Mouse (Mus musculus): ENCODE measurements around the gene Rnpepl1.

Rnpepl1 gene

DNA sequence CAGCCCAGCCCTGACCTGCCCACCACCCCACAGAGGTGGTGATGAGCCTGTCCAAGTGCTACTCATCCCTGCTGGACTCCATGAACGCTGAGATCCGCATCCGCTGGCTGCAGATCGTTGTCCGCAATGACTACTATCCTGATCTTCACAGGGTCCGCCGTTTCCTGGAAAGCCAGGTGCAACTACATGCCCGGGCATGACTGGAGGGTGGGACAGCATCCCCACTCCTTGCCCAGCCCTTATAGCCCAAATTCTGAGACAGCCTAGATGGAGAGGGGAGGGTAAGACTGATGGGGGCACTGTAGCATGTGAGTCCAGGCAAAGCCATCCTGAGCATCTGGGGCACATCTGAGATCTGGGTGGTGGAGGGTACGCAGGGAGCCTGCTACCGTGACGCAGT lies 8.6 kb downstream of the Rnpepl1 start:
- no peak for TF ChIP-seq GATA4 (IDR thresholded peaks at IDR 0.05; ENCODE audit: insufficient replicate concordance, low read length)

DNA sequence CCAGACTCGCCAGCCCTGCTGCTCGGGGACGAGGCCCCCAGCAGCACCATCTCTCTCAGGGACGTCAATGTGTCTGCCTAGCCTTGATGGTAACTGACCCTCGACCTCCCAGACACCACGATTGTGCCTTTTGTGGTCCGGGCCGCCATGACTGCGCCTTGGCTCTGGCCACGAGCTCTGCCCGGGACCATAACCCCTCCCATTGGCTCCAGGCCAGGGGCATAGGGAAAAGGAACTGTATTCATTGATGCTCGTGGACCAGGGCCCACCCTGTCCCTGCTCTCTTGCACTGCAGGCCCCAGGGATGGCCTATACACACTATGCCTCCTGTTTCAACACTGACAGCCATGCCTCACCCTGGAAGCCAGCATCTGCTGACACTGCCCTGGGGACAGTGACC lies 9.2 kb downstream of the Rnpepl1 start:
- TF ChIP-seq GATA4 (IDR thresholded peaks at IDR 0.05; ENCODE audit: insufficient replicate concordance, low read length): no peak

DNA sequence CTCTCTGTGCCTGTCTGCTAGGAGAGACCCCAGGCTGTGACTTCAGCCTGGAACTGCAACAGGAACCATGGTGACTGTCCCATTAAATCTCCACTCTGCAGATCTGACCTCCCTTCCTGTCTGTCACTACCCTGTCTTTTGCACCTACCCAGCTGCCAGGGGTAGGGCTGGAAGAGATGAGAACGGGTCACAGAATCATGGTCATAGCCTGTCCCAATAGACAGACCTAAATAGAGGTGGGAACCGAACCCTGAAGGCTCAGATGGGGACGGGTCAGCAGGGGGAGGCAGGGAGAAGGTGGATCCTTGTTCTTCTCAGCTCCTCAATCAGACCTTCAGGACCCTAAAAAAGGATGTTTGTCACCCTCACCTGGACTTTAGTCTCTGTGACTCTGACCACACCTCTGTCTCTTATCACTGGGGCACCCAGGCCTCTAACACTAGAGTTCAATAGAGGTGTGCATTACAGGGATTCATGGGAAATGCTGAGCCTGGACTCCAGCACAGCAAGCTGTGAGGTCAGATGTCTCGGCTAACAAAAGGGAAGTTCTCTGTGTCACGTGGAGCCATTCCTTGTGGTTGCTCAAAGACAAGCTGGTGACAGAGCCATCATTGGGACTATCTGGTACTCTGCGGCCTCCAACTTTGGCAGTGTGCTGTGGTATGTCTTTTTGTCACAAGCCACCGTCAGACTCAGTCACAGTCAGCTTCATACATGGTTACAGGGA lies 10.1 kb downstream of the Rnpepl1 start:
- no peak for TF ChIP-seq GATA4 (IDR thresholded peaks at IDR 0.05; ENCODE audit: insufficient replicate concordance, low read length)

GRCm38 (mm10) chr1:92921496-92921895 lies 10.9 kb downstream of the Rnpepl1 start:
- TF ChIP-seq GATA4 (IDR thresholded peaks at IDR 0.05; ENCODE audit: insufficient replicate concordance, low read length): no peak

GRCm38 (mm10) chr1:92930171-92930706 lies 19.7 kb downstream of the Rnpepl1 start:
- TF ChIP-seq GATA4 (IDR thresholded peaks at IDR 0.05; ENCODE audit: insufficient replicate concordance, low read length): no peak

DNA sequence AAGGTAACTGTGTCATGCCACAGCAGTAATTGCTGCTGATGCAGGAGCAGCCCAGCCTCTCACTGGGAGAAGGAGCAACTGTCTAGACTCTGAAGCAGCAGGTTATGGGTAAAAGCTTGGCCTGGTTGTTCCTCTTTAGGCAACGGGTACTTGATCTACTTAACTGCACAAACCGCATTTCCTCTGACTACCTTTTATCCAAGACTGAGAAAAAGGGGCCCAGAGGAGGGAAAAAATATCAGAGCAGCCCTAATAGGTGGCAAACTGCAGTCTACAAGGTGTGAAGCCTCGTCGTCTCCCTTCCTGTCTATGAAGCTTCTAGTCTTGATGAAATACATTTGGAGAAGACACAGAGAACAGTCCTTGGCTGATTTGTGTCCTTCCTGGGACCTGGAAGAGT lies 23.0 kb downstream of the Rnpepl1 start:
- no peak for TF ChIP-seq GATA4 (IDR thresholded peaks at IDR 0.05; ENCODE audit: insufficient replicate concordance, low read length)

- TF ChIP-seq GATA4 (IDR thresholded peaks at IDR 0.05; ENCODE audit: insufficient replicate concordance, low read length): peak; percentile 3; the same call in 1 of the 2 replicates
Observed at GRCm38 (mm10) chr1:92934182-92934827, 23.7 kb downstream of the Rnpepl1 start, which contains the start of gene Capn10. Gene Capn10 (plus strand): TSS chr1:92934376.

DNA sequence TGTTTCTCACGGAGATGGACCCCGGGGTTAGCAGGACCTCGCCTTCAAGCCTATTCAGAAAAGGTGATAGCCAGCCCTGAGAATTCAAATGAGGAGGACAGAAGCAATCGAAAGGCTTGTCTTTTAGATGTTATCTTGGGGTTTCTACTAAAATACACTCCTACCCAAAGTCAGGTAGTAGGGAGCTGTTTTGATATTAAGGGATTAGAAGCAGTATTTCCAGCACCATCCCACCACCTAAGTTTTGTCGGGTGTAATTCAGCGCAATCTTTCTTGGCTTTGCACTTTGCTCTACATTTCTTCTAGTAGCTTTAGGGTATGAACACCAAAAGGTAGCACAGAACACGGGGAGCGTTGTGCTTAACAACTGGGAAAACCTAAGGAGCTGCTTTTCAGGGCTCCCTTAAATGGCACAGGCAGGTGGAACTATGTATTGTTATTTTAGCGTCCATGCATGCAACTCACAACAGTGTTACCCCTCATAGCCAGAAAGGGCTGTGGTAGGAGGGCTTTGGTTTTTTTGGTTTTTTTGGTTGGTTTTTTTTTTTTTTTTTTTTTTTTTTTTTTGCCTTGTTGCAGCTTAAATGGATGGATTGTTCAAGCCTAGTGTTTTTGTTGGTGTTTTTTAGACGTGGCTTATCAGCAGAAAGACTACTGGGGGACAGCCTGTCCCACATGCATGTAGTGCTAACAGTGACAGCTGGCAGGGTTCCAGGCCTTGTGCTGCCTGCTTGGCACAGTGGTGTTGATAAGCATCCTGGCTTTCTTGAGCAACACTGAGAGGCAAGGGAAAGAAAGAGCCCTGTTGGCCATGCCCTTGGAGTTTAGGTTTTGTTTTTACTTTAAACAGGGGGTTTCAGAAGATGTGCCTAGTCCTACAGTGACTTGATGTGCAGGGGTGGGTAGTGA lies 24.7 kb downstream of the Rnpepl1 start:
- no peak for TF ChIP-seq GATA4 (IDR thresholded peaks at IDR 0.05; ENCODE audit: insufficient replicate concordance, low read length)

- no peak for TF ChIP-seq GATA4 (IDR thresholded peaks at IDR 0.05; ENCODE audit: insufficient replicate concordance, low read length)
Observed at GRCm38 (mm10) chr1:92935977-92936376, 25.4 kb downstream of the Rnpepl1 start.

DNA sequence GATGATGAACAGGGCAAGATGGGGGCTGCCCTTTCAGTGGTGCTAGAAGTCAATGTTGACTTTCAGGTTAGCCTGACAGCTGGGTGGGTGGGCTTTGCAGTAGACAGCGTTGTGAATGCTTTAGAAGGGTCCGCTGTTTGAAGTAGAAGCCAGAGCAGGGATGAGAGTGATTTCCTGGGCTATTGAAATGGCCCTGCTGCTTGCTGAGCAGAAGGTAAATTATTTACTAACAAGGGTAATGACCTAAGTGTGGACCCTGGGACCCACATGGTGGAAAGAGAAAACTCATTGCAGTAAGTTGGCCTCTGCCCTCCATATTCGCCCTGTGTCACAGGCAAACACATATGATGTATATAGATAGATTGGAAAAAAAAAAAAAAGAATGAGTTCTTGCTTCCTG lies 25.9 kb downstream of the Rnpepl1 start:
- no peak for TF ChIP-seq GATA4 (IDR thresholded peaks at IDR 0.05; ENCODE audit: insufficient replicate concordance, low read length)

DNA sequence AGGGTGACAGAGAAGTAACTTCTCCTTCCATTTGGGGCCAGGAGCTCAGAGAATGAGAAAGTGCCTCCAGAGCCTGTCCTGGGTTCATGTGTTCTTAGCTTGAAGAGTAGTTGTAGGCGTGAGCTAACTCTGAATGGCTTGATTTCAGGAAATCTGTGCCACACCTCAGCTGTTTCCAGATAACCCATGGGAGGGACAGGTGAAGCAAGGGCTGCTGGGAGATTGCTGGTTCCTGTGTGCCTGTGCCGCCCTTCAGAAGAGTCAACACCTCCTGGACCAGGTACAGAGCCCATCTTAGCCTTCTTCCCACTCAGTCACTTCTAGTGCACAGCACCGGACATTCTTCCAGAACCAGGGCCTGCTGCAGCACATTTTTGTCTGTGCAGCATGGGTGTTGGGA lies 27.2 kb downstream of the Rnpepl1 start:
- TF ChIP-seq GATA4 (IDR thresholded peaks at IDR 0.05; ENCODE audit: insufficient replicate concordance, low read length): no peak

DNA sequence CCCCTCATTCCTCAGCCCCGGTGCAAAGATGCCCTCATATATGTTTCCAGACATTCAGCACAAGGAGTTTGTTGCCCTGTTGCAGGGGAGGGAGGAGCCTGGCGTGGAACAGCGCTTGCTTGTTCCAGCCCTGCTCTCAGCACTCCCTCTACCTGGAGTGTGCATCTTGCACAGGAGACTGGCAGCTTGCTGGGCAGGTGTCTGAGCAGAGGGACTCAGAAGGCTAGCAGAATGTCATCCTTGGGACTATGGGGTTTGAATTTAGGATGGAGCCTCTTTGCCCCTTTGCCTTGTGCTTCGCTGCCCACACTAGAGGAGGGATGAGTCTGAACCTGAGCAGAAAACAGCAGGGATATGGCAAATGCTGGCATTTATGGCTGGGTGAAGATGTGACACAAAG lies 29.2 kb downstream of the Rnpepl1 start:
- TF ChIP-seq GATA4 (IDR thresholded peaks at IDR 0.05; ENCODE audit: insufficient replicate concordance, low read length): no peak

- no peak for TF ChIP-seq GATA4 (IDR thresholded peaks at IDR 0.05; ENCODE audit: insufficient replicate concordance, low read length)
Observed at GRCm38 (mm10) chr1:92943219-92943989, 32.8 kb downstream of the Rnpepl1 start.

DNA sequence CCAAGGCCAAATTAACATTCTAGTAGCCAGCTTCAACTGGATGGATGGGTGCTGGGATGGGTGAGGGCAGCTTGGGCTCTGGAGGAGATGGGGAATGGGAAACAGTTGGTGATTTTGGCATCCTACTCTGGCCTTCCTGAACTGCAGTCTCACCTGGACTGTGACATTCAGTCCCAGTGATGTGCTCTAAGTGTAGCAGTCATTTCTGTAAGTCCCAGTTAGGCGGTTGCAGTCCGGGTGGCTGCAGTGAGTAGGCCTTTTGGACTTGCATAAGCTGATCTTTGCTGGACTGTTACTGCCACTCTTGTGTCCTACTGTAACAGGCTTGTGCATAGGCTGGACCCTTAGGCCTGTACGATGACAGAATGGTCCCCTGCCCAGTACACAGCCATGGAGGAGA lies 37.4 kb downstream of the Rnpepl1 start:
- no peak for TF ChIP-seq GATA4 (IDR thresholded peaks at IDR 0.05; ENCODE audit: insufficient replicate concordance, low read length)

DNA sequence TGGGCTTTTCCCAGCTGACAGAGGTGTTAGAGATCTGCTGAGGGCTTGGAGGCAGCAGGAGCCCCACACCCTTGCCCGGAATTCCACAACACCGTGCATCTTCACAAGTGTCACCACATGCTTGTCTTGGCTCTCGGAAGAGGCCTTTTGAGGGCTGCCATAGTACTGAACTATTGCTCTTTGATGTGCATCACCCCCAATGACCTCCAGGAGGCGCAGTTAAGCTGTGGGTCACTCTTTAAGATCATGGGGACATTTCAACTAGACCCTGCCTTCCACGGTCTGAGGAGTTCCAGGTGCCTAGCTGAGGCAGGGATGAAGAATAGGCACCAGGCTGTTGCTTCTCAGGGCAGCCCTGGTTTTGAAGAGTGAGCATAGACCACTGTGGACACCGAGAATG lies 38.8 kb downstream of the Rnpepl1 start:
- TF ChIP-seq GATA4 (IDR thresholded peaks at IDR 0.05; ENCODE audit: insufficient replicate concordance, low read length): no peak
